Mouse (Mus musculus) urinary bladder, postnatal 14 days (tissue): ENCODE data around the gene Tmem247.

Source experiments
- DNase-seq: peaks from one replicate; pipeline ENCODE4 v3.0.0; 2021; ENCODE audit warnings: low spot score

The Tmem247 gene

GRCm38 (mm10) chr17:86917048-86917447 is at the start of gene Tmem247:
Gene Tmem247 (plus strand): TSS chr17:86917348.
- no peak for DNase-seq

- no peak for DNase-seq
Measured at GRCm38 (mm10) chr17:86870586-86870985, 46.6 kb upstream of the Tmem247 start.

GRCm38 (mm10) chr17:86872643-86873042 is 44.5 kb upstream of the Tmem247 start:
- DNase-seq, result no peak

GRCm38 (mm10) chr17:86876940-86877339 is 40.2 kb upstream of the Tmem247 start:
- no peak for DNase-seq

- DNase-seq, result no peak
Measured at GRCm38 (mm10) chr17:86877747-86878146, 39.4 kb upstream of the Tmem247 start.

- no peak for DNase-seq
Measured at GRCm38 (mm10) chr17:86880056-86880455, 37.1 kb upstream of the Tmem247 start.

- no peak for DNase-seq
Measured at GRCm38 (mm10) chr17:86880461-86881044, 36.6 kb upstream of the Tmem247 start.

- no peak for DNase-seq
Measured at GRCm38 (mm10) chr17:86895191-86895590, 22.0 kb upstream of the Tmem247 start.

- DNase-seq, result no peak
Measured at GRCm38 (mm10) chr17:86897486-86898165, 19.5 kb upstream of the Tmem247 start.

GRCm38 (mm10) chr17:86899821-86900220 is 17.3 kb upstream of the Tmem247 start:
- DNase-seq, result no peak

- no peak for DNase-seq
Measured at GRCm38 (mm10) chr17:86900564-86900963, 16.6 kb upstream of the Tmem247 start.

- DNase-seq, result no peak
Measured at GRCm38 (mm10) chr17:86902399-86903067, 14.6 kb upstream of the Tmem247 start.

- peak; percentile 23 for DNase-seq
Measured at GRCm38 (mm10) chr17:86903596-86903995, 13.6 kb upstream of the Tmem247 start.

- no peak for DNase-seq
Measured at GRCm38 (mm10) chr17:86904206-86904605, 12.9 kb upstream of the Tmem247 start.

GRCm38 (mm10) chr17:86905297-86906135 is 11.6 kb upstream of the Tmem247 start:
- peak; percentile 24 for DNase-seq

GRCm38 (mm10) chr17:86906136-86906461 is 11.0 kb upstream of the Tmem247 start:
- peak; percentile 89 for DNase-seq

- DNase-seq, result no peak
Measured at GRCm38 (mm10) chr17:86906601-86907000, 10.5 kb upstream of the Tmem247 start.

- DNase-seq, result no peak
Measured at GRCm38 (mm10) chr17:86907092-86907491, 10.1 kb upstream of the Tmem247 start.

GRCm38 (mm10) chr17:86908316-86908715 is 8.8 kb upstream of the Tmem247 start:
- no peak for DNase-seq

- DNase-seq, result no peak
Measured at GRCm38 (mm10) chr17:86909733-86910495, 7.2 kb upstream of the Tmem247 start.

- DNase-seq, result no peak
Measured at GRCm38 (mm10) chr17:86911261-86911660, 5.9 kb upstream of the Tmem247 start.
